Mouse (Mus musculus): ENCODE results near the gene Agt. TPM values are rescaled to one million over a fixed set of nuclear protein-coding genes. Genes with fewer than 3 reads are reported as not detected.

Gene Agt
- polyA plus RNA-seq, 1 experiment from 2014 or later: 0.09 TPM

DNA sequence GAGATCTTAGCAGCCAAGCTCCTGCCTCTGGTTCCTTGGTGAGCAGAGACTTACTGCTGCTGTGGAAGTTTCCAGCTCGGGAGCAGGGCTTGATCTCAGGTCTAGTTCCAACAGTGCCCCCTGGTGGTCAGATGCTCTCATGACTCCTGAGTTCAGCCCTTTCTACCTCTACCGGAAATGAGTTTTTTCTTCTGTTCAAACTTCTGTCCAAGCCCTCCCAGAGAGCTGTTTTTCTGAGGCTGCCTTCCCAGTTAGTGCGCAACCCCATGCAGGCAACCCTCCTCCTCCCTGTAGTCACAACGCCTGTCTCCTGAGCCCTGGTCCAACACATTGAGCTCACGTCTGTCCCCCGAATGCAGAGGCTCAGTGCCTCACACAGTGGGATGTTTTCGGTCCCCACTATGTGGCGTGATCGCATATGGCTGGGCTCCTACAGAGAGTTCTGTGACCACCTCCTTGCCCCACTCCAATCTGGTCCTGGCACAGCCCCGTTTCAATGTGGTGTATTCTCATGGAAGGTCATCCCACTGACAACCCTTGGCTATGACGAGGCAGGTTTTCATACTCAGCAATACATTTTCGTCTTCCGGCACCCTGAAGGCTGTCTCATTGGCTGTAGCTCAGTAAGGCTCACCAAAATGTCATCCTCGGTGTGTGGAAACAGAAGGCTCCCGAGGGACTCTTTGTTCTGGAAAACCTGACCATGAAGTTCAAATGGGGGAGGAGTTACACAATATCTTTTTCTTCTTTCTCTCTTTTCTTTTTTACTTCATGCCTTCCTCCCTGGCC, 4.2 kb upstream of the Agt start:
- WGBS: 64% methylated on average over 15 of the region's 15 CpGs
- no peaks in the 10 kb centered on the region for H3K36me3 ChIP-seq
- H3K9ac ChIP-seq (replicated peaks): no peak overlapping the region
- peaks cover 6% of the 10 kb centered on the region; the same call in 1 of the 2 replicates for H3K4me1 ChIP-seq
- no peak overlapping the region for H3K4me3 ChIP-seq
- no peak; the same call in 1 of the 2 replicates for ATAC-seq (ENCODE audit: low FRiP score, low read depth)
- H3K4me2 ChIP-seq (replicated peaks): no peak overlapping the region
- H3K27ac ChIP-seq (replicated peaks): no peak overlapping the region
- no peaks in the 10 kb centered on the region for H3K9me3 ChIP-seq
- H3K27me3 ChIP-seq: no peaks in the 10 kb centered on the region

DNA sequence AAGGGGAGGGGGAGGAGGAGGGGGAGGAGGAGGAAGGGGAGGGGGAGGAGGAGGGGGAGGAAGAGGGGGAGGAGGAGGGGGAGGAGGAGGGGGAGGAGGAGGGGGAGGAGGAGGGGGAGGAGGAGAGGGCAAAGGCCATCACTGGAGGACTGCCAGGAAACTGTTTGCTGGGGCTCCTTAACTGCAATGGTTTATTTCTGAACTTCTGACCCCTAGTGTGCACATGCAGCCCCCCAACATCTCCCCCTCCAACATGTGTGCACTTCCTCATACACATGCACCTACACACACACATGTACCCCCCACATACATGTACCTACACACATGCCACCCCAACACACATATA, 2.9 kb upstream of the Agt start:
- no peaks in the 10 kb centered on the region for H3K27me3 ChIP-seq
- no peaks in the 10 kb centered on the region for H3K36me3 ChIP-seq
- no peaks in the 10 kb centered on the region for H3K9me3 ChIP-seq
- no peak overlapping the region for H3K4me3 ChIP-seq
- no peak overlapping the region for H3K9ac ChIP-seq (replicated peaks)
- no peak overlapping the region for H3K4me2 ChIP-seq (replicated peaks)
- no peak for ATAC-seq (ENCODE audit: low FRiP score, low read depth)
- H3K4me1 ChIP-seq: peaks cover 6% of the 10 kb centered on the region; the same call in 1 of the 2 replicates
- no peak overlapping the region for H3K27ac ChIP-seq (replicated peaks)

DNA sequence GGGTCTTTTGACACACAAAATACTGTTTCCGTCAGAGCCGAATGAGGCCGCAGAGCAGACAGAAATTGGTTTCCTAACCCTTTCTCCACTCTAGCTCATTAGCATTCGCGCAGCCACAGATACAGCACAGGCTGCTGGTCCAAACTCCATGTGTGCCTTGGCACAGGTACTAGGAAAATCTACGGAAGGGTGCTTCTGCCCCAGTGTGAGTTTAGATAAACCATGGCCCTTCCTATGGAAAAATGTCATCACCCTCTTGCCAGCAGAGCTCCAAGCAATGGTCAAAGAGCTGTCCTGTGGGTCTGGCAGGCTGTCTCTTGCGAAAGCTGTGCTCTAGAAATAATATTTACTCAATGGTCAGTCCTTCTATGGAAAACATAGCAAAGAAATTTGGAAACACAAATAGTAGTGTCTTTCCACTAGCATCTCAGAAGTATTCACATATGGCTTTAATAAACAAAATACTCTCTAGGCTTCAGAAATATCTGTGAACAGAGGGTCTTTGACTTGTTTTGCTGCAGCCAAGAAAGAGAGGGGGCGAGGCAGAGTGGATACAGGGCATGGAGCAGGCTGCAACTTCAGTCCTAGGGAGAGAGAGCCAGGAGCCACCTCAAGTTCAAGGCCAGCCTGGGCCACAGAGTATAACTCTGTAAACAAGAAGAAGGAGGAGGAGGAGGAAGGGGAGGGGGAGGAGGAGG, 2.4 kb upstream of the Agt start:
- H3K9ac ChIP-seq (replicated peaks): no peak overlapping the region
- no peak for ATAC-seq (ENCODE audit: low FRiP score, low read depth)
- H3K9me3 ChIP-seq: no peaks in the 10 kb centered on the region
- H3K4me3 ChIP-seq: no peak overlapping the region
- no peak overlapping the region for H3K27ac ChIP-seq (replicated peaks)
- no peaks in the 10 kb centered on the region for H3K36me3 ChIP-seq
- peaks cover 6% of the 10 kb centered on the region; the same call in 1 of the 2 replicates for H3K4me1 ChIP-seq
- 79% methylated on average over 8 of the region's 8 CpGs for WGBS
- no peak overlapping the region for H3K4me2 ChIP-seq (replicated peaks)
- H3K27me3 ChIP-seq: no peaks in the 10 kb centered on the region; the same call in 1 of the 2 replicates

DNA sequence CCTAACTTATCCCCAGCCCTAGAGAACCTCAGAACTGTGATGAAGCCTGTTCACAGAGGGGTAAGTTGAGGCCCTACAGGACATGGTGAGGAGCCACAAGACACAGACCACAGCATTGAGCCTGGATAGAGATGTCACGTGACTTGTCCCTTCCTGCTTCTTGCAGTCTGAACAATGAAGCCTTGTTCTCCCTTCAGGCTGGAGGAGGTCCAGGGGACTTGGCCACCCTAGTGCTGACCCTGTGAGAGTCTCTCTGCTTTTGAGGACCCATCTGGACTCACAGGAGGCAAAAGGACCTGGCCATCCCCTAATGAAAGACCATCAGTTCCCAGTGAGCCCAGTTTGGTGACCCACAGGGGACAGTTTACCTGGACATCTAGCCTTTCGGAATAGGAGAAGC, 406 bp downstream of the Agt start:
- 76% methylated on average over 2 of the region's 2 CpGs for WGBS
- Histone ChIP-seq H3K9ac (replicated peaks) (no peak overlapping the region), H3K4me3 (no peak overlapping the region), H3K36me3 (no peaks in the 10 kb centered on the region), H3K27me3 (peaks cover 3% of the 10 kb centered on the region; the same call in 1 of the 2 replicates), H3K9me3 (no peaks in the 10 kb centered on the region), H3K4me1 (peaks cover 6% of the 10 kb centered on the region; the same call in 1 of the 2 replicates), H3K27ac (replicated peaks) (no peak overlapping the region), H3K4me2 (replicated peaks) (no peak overlapping the region)
- no peak for ATAC-seq (ENCODE audit: low FRiP score, low read depth)

DNA sequence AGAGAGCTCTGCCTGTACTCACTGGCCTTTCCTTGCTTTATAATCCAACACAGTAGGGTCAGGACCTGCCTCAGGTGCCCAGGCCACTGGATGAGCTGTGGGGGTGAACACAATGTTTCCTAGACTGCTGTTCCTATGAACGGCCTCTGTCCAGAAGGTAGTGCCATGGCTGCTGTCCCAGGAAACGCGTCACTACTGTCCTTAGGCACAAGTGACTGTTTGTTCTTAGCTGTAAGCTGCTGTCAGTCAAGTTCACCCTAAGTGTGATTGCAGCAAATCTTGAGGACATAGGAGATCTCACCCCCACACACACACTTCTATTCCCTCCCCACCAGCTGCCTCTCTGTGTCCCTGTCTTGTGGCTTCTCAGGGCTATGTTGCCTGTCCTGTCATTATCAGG, 1.9 kb downstream of the Agt start:
- Histone ChIP-seq H3K27me3 (peaks cover 3% of the 10 kb centered on the region; the same call in 1 of the 2 replicates), H3K4me3 (no peak overlapping the region), H3K4me2 (replicated peaks) (no peak overlapping the region), H3K9me3 (no peaks in the 10 kb centered on the region), H3K36me3 (no peaks in the 10 kb centered on the region), H3K9ac (replicated peaks) (no peak overlapping the region), H3K27ac (replicated peaks) (no peak overlapping the region), H3K4me1 (peaks cover 2% of the 10 kb centered on the region; the same call in 1 of the 2 replicates)
- 94% methylated on average over 3 of the region's 3 CpGs for whole genome bisulfite sequencing
- ATAC-seq (ENCODE audit: low FRiP score, low read depth): no peak

DNA sequence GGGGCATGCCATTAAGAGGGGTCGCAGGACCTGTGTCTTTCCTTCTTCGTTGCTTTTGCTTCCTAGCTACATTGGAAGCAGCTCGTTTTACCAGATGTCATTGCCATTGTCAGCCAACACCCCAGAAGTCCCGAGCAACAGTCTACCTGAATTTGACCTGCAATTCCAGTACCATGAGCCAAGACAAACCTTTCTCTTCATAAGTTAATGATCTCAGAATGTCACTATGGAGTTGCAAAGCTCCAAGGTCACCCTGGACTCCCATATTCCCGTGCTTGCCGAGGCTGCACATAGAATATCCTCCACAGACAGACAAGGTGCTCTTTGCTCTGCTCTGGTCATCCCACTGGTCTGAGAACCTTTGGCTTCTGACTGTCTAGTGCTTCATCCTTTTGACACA, 2.4 kb downstream of the Agt start:
- Histone ChIP-seq H3K27me3 (peaks cover 3% of the 10 kb centered on the region; the same call in 1 of the 2 replicates), H3K9me3 (no peaks in the 10 kb centered on the region), H3K4me1 (peaks cover 2% of the 10 kb centered on the region; the same call in 1 of the 2 replicates), H3K36me3 (no peaks in the 10 kb centered on the region), H3K4me3 (no peak overlapping the region), H3K27ac (replicated peaks) (no peak overlapping the region), H3K4me2 (replicated peaks) (no peak overlapping the region), H3K9ac (replicated peaks) (no peak overlapping the region)
- ATAC-seq (ENCODE audit: low FRiP score, low read depth): no peak
- 86% methylated on average over 6 of the region's 6 CpGs for WGBS

DNA sequence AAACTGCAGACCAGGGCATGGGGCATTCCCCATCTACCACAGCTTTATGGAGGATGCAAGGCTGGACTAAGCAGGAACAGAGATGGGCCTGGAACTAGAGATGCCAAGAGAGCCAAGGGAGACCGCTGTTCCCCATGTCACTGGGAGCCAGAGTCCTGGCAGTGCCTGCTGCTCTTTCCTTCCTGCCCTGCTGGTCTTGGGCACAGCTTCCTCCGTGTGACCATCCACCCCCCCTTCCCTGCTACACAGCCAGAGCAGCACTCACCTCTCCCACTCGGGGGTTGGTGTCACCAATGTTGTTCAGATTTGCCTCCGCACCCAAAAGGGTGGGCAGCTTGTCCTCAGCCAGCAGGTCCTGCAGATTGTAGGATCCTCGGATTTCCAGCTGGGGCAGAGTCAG, 12.0 kb downstream of the Agt start:
- ATAC-seq (ENCODE audit: low FRiP score, low read depth): no peak
- no peak overlapping the region for H3K27ac ChIP-seq (replicated peaks)
- H3K4me2 ChIP-seq (replicated peaks): no peak overlapping the region
- no peak overlapping the region for H3K9ac ChIP-seq (replicated peaks)
- H3K4me1 ChIP-seq: peaks cover 6% of the 10 kb centered on the region; the same call in 1 of the 2 replicates
- 70% methylated on average over 5 of the region's 5 CpGs for WGBS
- no peak overlapping the region for H3K4me3 ChIP-seq
- H3K9me3 ChIP-seq: no peaks in the 10 kb centered on the region
- H3K27me3 ChIP-seq: no peaks in the 10 kb centered on the region
- H3K36me3 ChIP-seq: peaks cover 6% of the 10 kb centered on the region

DNA sequence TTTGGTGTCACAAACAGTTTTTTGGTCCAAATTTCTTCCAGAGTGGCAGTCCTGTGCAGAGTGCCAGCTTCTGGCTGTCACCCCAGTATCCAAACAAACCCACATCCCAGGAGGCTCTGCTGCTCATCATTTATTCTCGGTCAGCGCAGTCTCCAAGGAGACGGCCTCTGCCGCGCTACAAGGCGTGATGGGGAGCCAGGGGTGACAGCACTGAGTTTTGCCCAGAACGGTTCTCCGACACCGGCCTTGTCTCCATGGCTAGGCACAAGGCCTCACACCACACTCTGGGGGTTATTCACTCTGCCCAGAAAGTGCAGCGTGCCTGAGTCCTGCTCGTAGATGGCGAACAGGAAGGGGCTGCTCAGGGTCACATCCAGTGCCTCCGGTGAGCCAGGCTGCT, 12.8 kb downstream of the Agt start:
- peaks cover 14% of the 10 kb centered on the region for H3K36me3 ChIP-seq
- WGBS: 64% methylated on average over 13 of the region's 13 CpGs
- no peak for ATAC-seq (ENCODE audit: low FRiP score, low read depth)

DNA sequence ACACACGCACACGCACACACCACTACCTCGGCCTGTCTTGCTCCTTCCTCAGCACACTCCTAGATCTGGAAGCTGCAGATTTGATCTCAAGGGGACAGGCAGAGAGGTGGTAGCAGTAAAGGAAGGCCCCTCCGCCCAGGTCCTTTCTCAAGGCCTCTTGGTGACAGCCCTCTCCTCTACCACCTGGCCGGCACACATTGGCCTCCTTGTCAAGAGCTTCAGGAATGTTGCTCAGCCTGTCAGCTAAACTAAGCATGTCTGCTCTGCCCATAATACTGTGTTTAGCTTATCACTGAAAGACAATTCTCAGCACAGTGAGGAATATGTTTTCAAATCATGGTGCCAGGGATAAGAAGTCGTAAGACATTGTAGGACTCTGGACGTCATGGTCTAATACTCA, 13.3 kb downstream of the Agt start:
- ATAC-seq (ENCODE audit: low FRiP score, low read depth): no peak
- Histone ChIP-seq H3K4me3 (no peak overlapping the region), H3K27me3 (no peaks in the 10 kb centered on the region), H3K4me2 (replicated peaks) (no peak overlapping the region), H3K9me3 (no peaks in the 10 kb centered on the region), H3K9ac (replicated peaks) (no peak overlapping the region), H3K4me1 (peaks cover 6% of the 10 kb centered on the region; the same call in 1 of the 2 replicates), H3K36me3 (peaks cover 19% of the 10 kb centered on the region), H3K27ac (replicated peaks) (0 out of 2 replicates have a peak overlapping the region, but pooled peaks have one; percentile 16)
- WGBS: 86% methylated on average over 7 of the region's 7 CpGs

More for the DNA sequence above, 12.8 kb downstream of the Agt start:
- Histone ChIP-seq H3K9ac (replicated peaks) (no peak overlapping the region), H3K27me3 (no peaks in the 10 kb centered on the region), H3K27ac (replicated peaks) (no peak overlapping the region), H3K4me2 (replicated peaks) (no peak overlapping the region), H3K9me3 (no peaks in the 10 kb centered on the region), H3K4me1 (peaks cover 6% of the 10 kb centered on the region; the same call in 1 of the 2 replicates), H3K4me3 (no peak overlapping the region)

DNA sequence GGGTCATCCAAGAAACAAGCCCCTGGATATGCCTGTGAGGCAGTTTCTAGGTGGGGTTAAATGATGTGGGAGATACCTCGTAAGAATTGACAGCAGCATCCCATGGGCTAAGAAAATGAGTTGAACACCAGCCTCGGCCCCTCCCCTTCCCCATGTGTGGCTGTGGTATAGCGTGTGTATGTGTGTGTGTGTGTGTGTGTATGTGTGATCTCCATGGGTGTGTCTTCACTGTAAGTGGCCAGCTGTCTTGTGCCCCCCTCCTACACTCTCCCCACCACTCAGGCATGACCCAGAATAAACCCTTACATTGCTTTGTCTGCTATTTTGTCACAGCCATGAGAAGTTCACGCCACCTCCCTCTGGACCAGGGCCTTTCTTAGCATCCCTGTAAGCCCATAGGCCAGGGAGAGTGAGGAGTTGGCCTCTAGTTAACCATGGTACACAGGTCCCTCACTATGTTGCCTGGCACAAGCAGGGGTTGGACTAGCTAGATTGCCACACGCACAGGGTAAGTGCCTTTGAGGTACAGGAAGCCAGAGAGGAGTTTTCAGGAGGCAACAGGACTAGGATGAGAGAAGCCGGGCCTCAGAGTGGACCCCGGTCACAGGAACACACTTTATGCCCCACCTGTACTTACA, 14.3 kb downstream of the Agt start:
- Histone ChIP-seq H3K4me2 (replicated peaks) (no peak overlapping the region), H3K4me3 (no peak overlapping the region), H3K9me3 (no peaks in the 10 kb centered on the region), H3K9ac (replicated peaks) (no peak overlapping the region), H3K4me1 (peaks cover 6% of the 10 kb centered on the region; the same call in 1 of the 2 replicates), H3K36me3 (peaks cover 28% of the 10 kb centered on the region), H3K27me3 (no peaks in the 10 kb centered on the region), H3K27ac (replicated peaks) (no peak overlapping the region)
- WGBS: 95% methylated on average over 6 of the region's 7 CpGs
- ATAC-seq (ENCODE audit: low FRiP score, low read depth): no peak

DNA sequence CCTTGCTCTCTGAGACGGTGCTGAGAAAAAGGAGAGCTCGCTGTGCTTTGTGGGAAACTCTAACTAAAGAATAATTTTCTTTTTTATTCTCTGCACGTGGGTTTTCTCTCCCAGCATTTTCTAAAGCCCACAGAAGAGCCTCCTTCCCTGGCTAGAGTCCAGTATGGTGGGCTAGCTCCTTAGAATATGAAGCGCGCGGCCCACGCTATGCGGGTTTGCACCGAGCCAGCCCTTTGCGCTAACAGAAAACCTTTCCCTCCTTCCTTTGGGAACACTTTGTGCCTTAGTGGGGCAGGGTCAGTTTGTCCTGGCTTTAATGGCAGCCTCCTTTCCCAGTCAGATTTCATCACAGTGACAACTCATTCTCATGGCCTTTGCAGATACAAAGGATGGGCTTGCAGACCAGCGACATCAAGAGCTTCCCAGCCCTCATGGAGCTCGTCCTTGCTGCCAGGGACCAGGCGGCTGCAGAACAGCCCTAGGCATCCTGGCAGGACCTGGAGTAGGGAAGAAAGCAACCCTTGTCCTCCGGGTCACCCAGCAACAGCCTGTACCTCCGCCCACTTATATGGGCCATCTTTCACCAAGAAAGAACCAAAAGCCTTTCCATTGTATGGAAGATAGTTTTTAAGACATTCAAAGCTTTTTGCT, 18.4 kb downstream of the Agt start:
- Histone ChIP-seq H3K27me3 (no peaks in the 10 kb centered on the region), H3K4me3 (no peak overlapping the region), H3K4me1 (no peaks in the 10 kb centered on the region), H3K9ac (replicated peaks) (no peak overlapping the region), H3K36me3 (peaks cover 66% of the 10 kb centered on the region), H3K27ac (replicated peaks) (no peak overlapping the region), H3K9me3 (no peaks in the 10 kb centered on the region), H3K4me2 (replicated peaks) (no peak overlapping the region)
- WGBS: 93% methylated on average over 15 of the region's 15 CpGs
- no peak for ATAC-seq (ENCODE audit: low FRiP score, low read depth)

Measured in midbrain, embryonic 12.5 days (tissue).